In the genomic region with DNA sequence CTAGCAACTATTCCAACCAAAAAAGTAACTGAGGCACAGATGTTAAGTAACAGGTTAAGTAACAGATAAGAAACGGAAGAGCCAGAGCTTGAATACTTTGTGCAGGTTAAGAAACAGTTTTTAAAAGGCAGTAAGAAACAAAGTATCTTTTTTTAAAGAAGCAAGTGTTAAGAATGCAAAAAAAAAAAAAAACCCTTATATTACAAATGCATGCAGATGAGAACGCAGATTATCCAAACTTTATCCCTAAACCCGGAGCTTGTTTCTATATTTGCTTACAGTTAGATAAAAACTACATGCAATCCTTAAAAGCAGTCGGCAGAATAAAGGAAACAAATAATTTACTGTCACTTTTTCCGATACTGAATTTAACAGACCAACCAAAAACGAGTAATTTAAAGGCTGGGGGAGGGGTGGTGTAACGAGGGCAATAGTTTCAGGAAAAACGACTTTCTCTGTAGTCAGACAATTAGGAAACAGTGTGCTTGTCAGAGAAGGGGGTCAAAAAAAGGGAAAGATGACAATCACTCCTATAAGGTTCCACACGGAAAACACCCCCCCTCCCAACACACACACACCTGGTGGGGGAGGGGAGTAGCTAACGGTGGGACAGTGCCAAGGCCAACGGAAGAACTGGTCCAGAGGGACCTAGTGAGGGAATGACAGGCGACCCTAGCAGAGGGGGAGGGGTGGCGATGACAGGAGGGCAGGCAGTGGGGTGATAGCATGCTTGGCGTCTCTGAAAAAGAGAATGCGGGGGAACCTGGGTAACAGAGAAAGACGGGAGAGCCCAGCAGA, we compare ENCODE assay signal across 8 mouse cellular contexts. TPM values are rescaled to one million over a fixed set of nuclear protein-coding genes. Genes with fewer than 3 reads are reported as not detected.
DNase-seq lines count a peak whose midpoint lies in the region; ATAC-seq and TF ChIP-seq lines count a peak whose summit lies in the region.

No protein-coding gene starts in this region.

- ATAC-seq in intestine, postnatal 0 days: no peak
- ATAC-seq in limb, embryonic 11.5 days (ENCODE audit: insufficient number of reproducible peaks, low FRiP score, low TSS enrichment, low read depth): no peak; the same call in 1 of the 2 replicates
- 0 out of 2 replicates have a peak, but pooled peaks have one; percentile 0 for ATAC-seq in midbrain, embryonic 13.5 days

- peak; percentile 18 to 27 for DNase-seq in frontal cortex, adult 2 months (ENCODE audit: extremely low spot score in 1 of 2, low spot score in 1 of 2)
- DNase-seq in frontal cortex, postnatal 25 days (ENCODE audit: low spot score in 2 of 2): no peak
- peak; percentile 34 to 43 for DNase-seq in cerebellum, postnatal 36 days
- peak; percentile 40 for DNase-seq in gastrocnemius, postnatal 14 days
- DNase-seq in limb, embryonic 11.5 days (ENCODE audit: low spot score): peak; percentile 60
- DNase-seq in spleen, adult 2 months (ENCODE audit: low read depth in 1 of 2, low spot score in 2 of 2): peak in 1 of 2 experiments; percentile 25

- H3K36me3 ChIP-seq in intestine, postnatal 0 days (ENCODE audit: control insufficient read depth, insufficient read depth): peaks cover 1% of the 10 kb centered on the region
- H3K36me3 ChIP-seq in limb, embryonic 11.5 days (ENCODE audit: control insufficient read depth, insufficient read depth, low read length): peaks cover 1% of the 10 kb centered on the region
- H3K36me3 ChIP-seq in midbrain, embryonic 13.5 days: peaks cover 5% of the 10 kb centered on the region
- H3K36me3 ChIP-seq in spleen, adult 2 months (ENCODE audit: control insufficient read depth, insufficient read depth, low read length): peaks cover 7% of the 10 kb centered on the region

- no peaks in the 10 kb centered on the region for H3K9me3 ChIP-seq in intestine, postnatal 0 days (ENCODE audit: control insufficient read depth)
- H3K9me3 ChIP-seq in limb, embryonic 11.5 days (ENCODE audit: control insufficient read depth, low read length): no peaks in the 10 kb centered on the region
- no peaks in the 10 kb centered on the region for H3K9me3 ChIP-seq in midbrain, embryonic 13.5 days

- WGBS in intestine, postnatal 0 days: 2% methylated on average over 16 of the region's 16 CpGs
- whole genome bisulfite sequencing in limb, embryonic 11.5 days: 5% methylated on average over 16 of the region's 16 CpGs
- WGBS in midbrain, embryonic 13.5 days: 4% methylated on average over 16 of the region's 16 CpGs
- WGBS in spleen, adult 2 months: 2% methylated on average over 16 of the region's 16 CpGs

- intact Hi-C loops in gastrocnemius, postnatal 14 days (cut with DNase I; ENCODE audit: low total_unique reads): loop anchor here (10.0 kb wide), 1 partner anchor 76 kb away; the partner anchor contains the start of gene 4930453N24Rik

- peak overlapping the region; percentile 96 for H3K4me3 ChIP-seq in intestine, postnatal 0 days (ENCODE audit: low read depth, low read length)
- H3K4me3 ChIP-seq in limb, embryonic 11.5 days (ENCODE audit: low read depth, low read length): peak overlapping the region; percentile 95
- H3K4me3 ChIP-seq in midbrain, embryonic 13.5 days (replicated peaks): peak overlapping the region; percentile 98
- peak overlapping the region; percentile 92 for H3K4me3 ChIP-seq in spleen, adult 2 months (ENCODE audit: extremely low read depth, insufficient read depth, insufficient read length)

- peak overlapping the region; percentile 88 for H3K4me2 ChIP-seq in intestine, postnatal 0 days (replicated peaks; ENCODE audit: low read depth)
- peak overlapping the region; percentile 87 for H3K4me2 ChIP-seq in limb, embryonic 11.5 days (ENCODE audit: low read depth, severe bottlenecking)
- H3K4me2 ChIP-seq in midbrain, embryonic 13.5 days (replicated peaks): peak overlapping the region; percentile 95

- no peak for TF ChIP-seq POLR2A in spleen, adult 2 months (IDR thresholded peaks at IDR 0.05; ENCODE audit: low read depth, low read length)

- TF ChIP-seq CTCF in intestine, postnatal 0 days (IDR thresholded peaks at IDR 0.05; ENCODE audit: low read depth): no peak
- no peak for TF ChIP-seq CTCF in spleen, adult 2 months (IDR thresholded peaks at IDR 0.05; ENCODE audit: extremely low read depth, insufficient read depth, insufficient read length, insufficient replicate concordance)

- H3K27ac ChIP-seq in intestine, postnatal 0 days (ENCODE audit: low read depth, low read length): peak overlapping the region; percentile 95
- H3K27ac ChIP-seq in limb, embryonic 11.5 days (replicated peaks; ENCODE audit: low read depth, low read length): no peak overlapping the region
- peak overlapping the region; percentile 97 for H3K27ac ChIP-seq in midbrain, embryonic 13.5 days
- H3K27ac ChIP-seq in spleen, adult 2 months (ENCODE audit: insufficient read depth, low read length): peak overlapping the region; percentile 94; the same call in 1 of the 2 replicates

- no peaks in the 10 kb centered on the region; the same call in 1 of the 2 replicates for H3K4me1 ChIP-seq in intestine, postnatal 0 days (replicated peaks; ENCODE audit: control insufficient read depth, insufficient read depth, low read length)
- 0 out of 2 replicates have a peak, but pooled peaks cover 3% of the 10 kb centered on the region for H3K4me1 ChIP-seq in limb, embryonic 11.5 days (ENCODE audit: control insufficient read depth, insufficient read depth, low read length)
- H3K4me1 ChIP-seq in midbrain, embryonic 13.5 days (replicated peaks): peaks cover 36% of the 10 kb centered on the region
- no peaks in the 10 kb centered on the region; the same call in none of the 2 replicates for H3K4me1 ChIP-seq in spleen, adult 2 months (ENCODE audit: control insufficient read depth, insufficient read depth, insufficient read length)

- no peaks in the 10 kb centered on the region for H3K27me3 ChIP-seq in intestine, postnatal 0 days (replicated peaks; ENCODE audit: control insufficient read depth, insufficient read depth, low read length)
- H3K27me3 ChIP-seq in limb, embryonic 11.5 days (ENCODE audit: control insufficient read depth, insufficient read depth, low read length): no peaks in the 10 kb centered on the region
- no peaks in the 10 kb centered on the region for H3K27me3 ChIP-seq in midbrain, embryonic 13.5 days
- H3K27me3 ChIP-seq in spleen, adult 2 months (ENCODE audit: control insufficient read depth, insufficient read depth, low read length): no peaks in the 10 kb centered on the region

- peak overlapping the region; percentile 82 for H3K9ac ChIP-seq in intestine, postnatal 0 days (ENCODE audit: low read depth, low read length)
- peak overlapping the region; percentile 88 for H3K9ac ChIP-seq in limb, embryonic 11.5 days (ENCODE audit: low read length)
- H3K9ac ChIP-seq in midbrain, embryonic 13.5 days (replicated peaks): peak overlapping the region; percentile 85

RNA-seq across cellular contexts. Expression of gene Zfp654, which starts 1.0 kb away (rescaled TPM):
- 9.2 and 11.3 TPM in 2 replicates for polyA plus RNA-seq in frontal cortex, adult 2 months (2012; rRNA removed)
- total RNA-seq in gastrocnemius, postnatal 14 days (2021): 1 to 10 TPM; 6.9 to 7.3 TPM
- polyA plus RNA-seq in intestine, postnatal 0 days (2015; fragmentation: Nextera tagmentation; extraction: Ambion mirVana): 2.5 and 2.8 TPM in 2 replicates
- polyA plus RNA-seq in limb, embryonic 11.5 days (2014; fragmentation: Nextera tagmentation; extraction: Ambion mirVana): 7.9 and 9.4 TPM in 2 replicates
- 6.2 and 6.8 TPM in 2 replicates for polyA plus RNA-seq in midbrain, embryonic 13.5 days (2015; fragmentation: Nextera tagmentation; extraction: Ambion mirVana)
- polyA plus RNA-seq in spleen, adult 2 months (2012; rRNA removed): 0.67 and 0.69 TPM in 2 replicates

RNA-seq across cellular contexts. Expression of gene Cggbp1, which starts 1.3 kb away (rescaled TPM):
- polyA plus RNA-seq in frontal cortex, adult 2 months (2012; rRNA removed): 37.8 and 41.4 TPM in 2 replicates
- total RNA-seq in gastrocnemius, postnatal 14 days (2021): 10 to 100 TPM; 30.9 to 31.5 TPM
- 34.4 and 37.7 TPM in 2 replicates for polyA plus RNA-seq in intestine, postnatal 0 days (2015; fragmentation: Nextera tagmentation; extraction: Ambion mirVana)
- polyA plus RNA-seq in limb, embryonic 11.5 days (2014; fragmentation: Nextera tagmentation; extraction: Ambion mirVana): 119 and 120 TPM in 2 replicates
- polyA plus RNA-seq in midbrain, embryonic 13.5 days (2015; fragmentation: Nextera tagmentation; extraction: Ambion mirVana): 78.9 and 84.5 TPM in 2 replicates
- 6.9 and 7.3 TPM in 2 replicates for polyA plus RNA-seq in spleen, adult 2 months (2012; rRNA removed)

Comparison
In these comparisons a context has a peak if more than half of its experiments do, and no peak if none do; other contexts are left out.
1. DNase-seq: peak in frontal cortex, adult 2 months (2 of 2), cerebellum, postnatal 36 days (2 of 2), gastrocnemius, postnatal 14 days (single experiment) and limb, embryonic 11.5 days (single experiment); none in frontal cortex, postnatal 25 days (0 of 2).
2. Peak in every context shown above with its lines, with median percentiles within 50 percentile points of each other: H3K4me2 ChIP-seq, H3K4me3 ChIP-seq and H3K9ac ChIP-seq.